Mouse (Mus musculus): ENCODE measurements at regions not wholly inside any gene's neighbourhood (a gene's known extent, or its start where the extent isn't known, plus 50 kb on each side); places are given as distances from the start of the nearest gene placed in this dataset.
A peak's percentile ranks its signal among the peaks of the same experiment; 100 is the strongest.

DNA sequence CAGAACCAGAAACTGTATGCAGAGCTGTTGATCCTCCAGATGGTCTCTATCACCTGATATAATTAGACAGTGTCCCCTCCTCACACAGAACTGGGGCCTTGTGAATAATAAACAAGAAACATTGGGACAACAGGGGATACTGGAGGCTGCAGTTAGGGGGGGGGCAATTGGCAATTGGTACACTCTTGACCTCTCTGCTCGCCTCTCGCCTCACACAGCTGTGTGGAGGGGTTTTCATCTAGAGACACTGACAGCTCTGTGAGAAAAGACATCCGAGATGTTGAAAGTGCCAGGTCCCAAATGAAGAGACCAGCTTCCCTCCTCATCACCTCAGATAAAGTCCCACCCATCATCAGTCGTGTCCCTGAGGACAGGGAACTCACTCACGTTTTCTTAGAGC is 277.7 kb upstream of the Xylt1 start:
- no peak for DNase-seq (ENCODE audit: low spot score)

DNA sequence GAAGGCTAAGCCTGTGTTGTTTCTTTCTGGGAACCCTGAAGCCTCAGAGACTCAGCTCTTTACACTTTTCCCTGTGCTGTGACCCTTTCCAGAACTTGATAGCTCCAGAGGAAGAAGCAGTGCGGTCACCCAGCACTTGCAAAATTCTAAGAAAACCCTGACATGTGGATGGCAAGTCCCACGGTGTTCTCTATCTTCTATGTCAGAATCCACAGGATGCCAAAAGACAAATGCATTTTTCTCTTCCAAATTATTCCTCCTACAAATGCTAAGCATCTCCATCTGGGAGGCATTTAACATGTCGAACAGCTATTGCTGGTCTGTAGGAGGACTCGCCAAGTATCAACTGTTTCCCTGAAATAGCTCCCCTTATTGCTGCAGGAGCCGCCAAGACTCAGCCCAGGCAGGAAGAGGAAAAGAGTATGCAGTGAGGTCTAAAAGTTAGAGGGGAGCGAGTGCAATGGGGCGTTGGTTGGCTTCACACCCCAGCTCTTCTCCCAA is 274.0 kb upstream of the Xylt1 start:
- peak; percentile 51 for DNase-seq (ENCODE audit: low spot score)

DNA sequence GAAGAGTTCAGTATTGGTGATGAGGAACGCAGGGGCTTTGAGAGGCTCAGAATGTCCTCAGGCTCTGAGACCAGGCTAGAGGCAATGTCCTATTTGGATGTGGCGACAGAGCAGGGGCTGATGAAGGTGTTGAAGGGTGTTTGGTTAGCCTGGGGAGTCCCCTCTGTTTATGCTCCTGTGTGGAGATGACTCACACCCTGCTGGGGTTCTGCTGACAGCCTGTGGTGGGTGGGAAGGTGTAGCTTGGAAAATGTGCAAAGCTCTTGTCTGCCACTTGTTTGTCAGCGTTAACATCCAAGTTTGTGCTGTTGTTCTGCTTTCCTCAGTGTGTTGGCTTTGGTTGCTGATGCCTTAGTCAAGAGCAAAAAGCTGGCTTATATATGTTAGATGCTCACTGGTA is 272.4 kb upstream of the Xylt1 start:
- DNase-seq (ENCODE audit: low spot score): peak; percentile 29

DNA sequence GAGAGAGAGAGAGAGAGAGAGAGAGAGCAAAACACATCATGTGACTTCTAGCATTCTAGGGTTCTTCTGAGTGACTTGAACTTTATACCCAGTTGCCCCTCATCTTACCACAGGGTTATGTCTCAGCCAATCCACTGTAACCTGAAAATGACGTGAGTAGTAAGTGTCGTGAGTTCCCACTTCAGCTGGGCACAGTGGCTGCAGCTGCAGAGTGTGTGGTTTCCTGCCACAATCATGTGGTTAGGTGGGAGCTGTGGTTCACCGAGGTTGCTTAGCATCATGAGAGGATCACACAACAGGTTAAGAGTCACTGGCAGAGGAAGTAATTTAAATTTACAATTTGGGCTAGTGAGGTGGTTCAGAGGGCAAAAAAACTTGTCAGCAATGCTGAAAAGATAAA is 253.1 kb upstream of the Xylt1 start:
- no peak for DNase-seq (ENCODE audit: low spot score)

DNA sequence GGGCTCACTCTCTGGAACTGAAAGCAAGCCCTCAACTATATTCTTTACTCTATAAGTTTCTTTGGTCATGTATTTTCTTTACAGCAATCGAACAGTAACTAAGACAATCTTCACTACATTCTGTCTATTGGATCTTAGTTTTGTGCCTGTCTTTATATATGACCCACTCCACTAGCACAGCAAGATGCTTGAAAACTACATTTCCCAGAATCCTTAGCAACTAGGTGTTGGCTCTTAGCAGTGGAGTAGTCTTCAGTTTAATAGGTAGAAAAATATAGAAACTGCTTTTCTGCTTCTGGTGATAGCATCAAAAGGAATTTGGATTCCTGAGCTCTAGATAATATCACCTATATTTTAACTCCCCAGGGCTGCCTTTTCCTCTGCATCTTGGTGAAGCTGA is 245.9 kb upstream of the Xylt1 start:
- no peak for DNase-seq (ENCODE audit: low spot score)

DNA sequence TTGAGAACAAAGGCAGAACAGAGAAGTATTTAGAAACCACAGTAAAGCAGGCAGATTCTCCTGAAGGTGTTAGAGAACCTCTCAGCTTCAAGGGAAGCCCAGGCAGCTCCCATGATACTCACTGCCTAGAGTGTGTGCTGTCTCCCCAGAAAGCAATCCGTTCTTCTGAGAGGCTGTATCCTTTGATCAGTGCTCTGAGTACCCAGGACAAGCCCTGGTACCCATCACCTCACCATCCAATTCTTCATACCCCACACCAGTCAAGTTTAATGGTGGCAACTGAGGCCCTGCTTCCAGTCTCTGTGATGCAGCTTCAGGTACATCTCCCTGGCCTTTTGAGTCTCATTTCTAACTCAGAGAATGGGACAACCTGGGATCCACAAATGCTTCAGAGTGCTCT is 242.1 kb upstream of the Xylt1 start:
- no peak for DNase-seq (ENCODE audit: low spot score)

DNA sequence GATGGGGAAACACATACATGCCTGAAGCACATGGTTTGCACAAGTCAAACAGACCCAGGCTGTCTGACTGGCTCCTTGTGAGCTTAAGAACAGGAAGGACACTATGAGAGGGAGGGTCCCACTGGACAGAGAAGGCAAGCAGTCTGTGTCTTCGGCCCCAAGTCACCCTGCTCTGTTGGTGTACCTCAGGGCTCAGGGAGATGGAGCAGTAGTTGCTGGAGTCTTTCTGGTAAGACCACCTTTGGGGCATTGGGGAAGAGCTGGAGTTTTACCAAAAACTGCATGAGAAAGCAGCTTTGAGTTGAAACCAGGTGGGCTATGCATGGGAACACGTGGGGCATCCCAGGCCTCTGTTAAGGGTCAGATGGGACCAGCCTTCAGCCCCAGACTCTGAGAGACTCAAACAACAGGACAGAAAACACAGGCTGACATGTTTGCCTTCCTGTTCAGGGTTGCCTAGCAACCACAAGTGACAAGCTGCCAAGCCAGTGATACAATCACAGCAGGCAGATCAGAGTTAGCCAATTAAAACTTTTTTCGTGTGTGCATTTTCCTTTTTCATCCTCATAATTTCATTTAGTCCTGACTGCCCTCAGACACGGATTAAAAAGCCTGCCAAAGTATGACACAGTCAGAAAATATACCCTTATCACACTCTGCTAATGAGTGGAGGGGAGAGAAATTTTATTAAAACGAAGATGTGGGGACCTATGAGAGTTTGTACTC is 241.4 kb upstream of the Xylt1 start:
- peak; percentile 77 for DNase-seq (ENCODE audit: low spot score)

DNA sequence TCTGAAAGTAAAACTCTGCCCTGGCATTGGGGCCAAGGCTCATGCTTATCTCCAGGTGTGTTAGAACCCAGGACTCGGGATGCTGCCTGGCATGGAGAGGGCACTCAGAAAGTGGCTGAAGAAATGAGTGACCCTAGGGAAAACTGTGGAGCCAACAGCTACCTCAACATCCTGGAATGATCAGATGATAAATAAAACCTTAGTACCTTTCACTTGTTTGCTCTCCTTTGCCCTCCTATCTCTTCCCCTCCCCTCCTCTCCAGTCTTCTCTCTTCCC is 240.9 kb upstream of the Xylt1 start:
- no peak for DNase-seq (ENCODE audit: low spot score)

DNA sequence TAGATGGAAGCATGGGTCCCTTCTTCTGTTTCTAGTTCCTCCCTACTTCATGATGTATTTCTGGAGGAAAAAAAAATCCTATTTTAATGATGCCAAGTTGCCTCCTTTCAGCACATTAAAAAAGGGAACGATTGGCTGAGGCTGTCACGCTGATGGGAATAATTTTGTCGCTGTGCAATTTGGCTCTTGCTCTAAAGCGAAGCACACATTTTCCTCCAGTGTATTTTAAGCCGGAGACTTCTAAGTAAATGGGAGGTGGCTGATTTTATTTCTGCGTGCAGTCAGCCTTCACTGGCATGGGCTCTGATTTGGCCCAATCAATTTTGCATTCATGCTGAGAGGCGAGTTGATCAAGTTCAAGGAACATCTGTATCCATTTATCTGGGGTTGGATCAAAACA is 234.0 kb upstream of the Xylt1 start:
- DNase-seq (ENCODE audit: low spot score): no peak

DNA sequence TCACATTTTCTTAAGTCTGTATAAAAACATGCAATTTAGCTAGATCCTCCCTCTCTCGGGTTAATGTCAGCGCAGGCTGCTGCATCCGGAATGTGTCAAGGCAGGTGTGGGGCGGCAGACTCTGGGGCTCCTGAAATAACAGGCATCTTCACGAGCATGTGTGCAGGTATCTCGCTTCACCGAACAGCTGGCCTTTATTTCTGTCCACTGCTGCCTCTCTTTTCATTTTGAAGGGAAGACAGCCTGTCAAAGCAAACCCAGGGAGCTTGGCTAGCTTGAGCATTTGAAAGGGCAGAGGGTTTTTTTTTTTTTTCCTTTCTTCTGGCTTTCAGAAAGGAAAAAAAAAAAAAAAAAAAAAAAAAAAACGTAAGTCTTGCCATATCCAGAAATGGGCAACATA is 230.4 kb upstream of the Xylt1 start:
- no peak for DNase-seq (ENCODE audit: low spot score)

DNA sequence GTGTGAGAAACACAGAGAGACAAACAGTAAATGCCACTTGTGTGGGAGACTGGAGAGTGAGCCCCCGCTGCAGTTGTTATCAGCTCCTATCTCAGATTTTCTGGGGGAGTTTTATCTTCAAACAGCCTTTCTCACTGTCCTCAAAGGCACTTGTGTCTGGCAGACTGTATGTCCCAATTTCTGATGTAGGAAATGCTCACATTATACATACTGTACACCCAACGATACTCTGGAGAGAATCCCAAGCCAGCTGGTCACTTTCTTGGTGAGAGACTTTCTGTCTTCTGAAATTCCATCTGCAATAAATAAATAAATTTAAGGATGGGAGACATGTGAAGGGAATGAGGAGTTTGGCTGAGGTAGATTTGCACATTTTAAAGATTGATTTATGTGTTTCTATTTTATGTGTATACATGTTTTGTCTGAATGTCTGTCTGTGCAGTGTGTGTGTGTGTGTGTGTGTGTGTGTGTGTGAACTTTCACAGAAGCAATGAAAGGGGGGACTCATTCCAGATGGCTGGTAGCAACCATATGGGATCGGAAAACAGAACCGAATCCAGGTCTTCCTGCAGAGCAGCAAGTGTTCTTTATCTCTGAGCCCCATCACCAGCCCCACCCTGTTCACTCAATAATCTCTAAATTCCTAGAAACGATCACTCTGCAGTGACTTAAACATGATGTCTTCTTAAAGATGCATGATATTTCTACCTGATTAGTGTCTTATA is 226.8 kb upstream of the Xylt1 start:
- DNase-seq (ENCODE audit: low spot score): no peak

DNA sequence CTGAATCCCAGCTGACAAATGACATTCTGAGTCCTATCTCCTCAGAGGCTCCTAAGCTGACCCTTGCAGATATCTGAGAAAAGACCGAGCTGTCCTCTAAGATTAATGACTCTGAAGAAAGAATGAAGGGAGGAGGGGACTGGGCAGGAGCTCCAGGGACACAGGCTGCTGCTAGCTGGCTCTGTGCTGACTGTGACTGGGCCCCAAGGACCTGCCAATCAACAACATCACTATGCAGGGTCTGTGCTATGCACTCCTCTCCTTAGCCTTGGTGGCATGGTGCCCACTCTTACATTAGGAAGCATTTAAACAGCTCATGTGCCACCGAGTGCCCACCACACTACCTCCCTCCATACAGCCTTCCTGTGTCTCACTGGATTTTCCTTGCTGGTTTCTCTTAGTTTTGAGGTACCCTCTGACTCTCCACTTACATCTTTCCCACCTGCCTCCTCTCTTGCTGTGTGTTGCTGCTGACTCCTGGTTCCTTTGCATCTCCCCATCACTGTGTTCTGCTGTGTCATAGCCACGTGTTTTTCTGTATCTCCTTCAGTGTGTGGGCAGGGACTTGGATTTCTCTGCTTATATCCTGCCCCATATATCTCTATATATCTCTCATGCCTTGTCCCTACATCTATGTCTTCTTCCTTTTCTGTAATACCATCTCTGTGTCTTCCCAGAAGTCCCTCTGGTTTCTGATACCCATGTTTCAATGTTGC is 219.4 kb upstream of the Xylt1 start:
- no peak for DNase-seq (ENCODE audit: low spot score)

DNA sequence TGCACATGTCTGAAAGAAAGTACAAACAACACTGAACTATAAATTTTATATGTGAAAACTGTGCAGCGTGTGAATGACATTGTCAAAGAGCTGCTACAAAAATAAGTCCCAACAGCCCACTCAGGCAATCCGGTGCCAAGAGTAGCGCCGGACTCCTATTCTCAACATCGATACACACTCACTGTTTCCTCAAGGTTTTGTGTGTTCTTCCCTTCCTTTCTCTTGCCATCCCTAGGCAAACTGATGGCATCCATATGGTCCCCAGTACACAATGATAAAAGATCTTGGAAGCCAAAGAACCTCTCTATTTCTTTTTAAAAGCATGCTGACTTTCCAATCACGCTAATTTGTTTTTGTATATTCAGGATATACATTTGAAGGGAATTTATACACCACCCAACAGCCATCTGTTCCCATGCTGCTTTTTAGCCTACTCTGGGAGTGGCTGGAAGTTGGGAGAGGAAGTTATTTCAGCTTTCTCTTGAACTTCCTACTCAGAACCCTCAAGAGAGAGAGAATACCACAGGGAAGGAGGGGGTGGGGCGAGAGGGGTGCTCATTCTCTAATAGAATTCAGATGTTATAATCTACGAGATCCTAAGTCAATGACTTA is 205.9 kb upstream of the Xylt1 start:
- no peak for DNase-seq (ENCODE audit: low spot score)

DNA sequence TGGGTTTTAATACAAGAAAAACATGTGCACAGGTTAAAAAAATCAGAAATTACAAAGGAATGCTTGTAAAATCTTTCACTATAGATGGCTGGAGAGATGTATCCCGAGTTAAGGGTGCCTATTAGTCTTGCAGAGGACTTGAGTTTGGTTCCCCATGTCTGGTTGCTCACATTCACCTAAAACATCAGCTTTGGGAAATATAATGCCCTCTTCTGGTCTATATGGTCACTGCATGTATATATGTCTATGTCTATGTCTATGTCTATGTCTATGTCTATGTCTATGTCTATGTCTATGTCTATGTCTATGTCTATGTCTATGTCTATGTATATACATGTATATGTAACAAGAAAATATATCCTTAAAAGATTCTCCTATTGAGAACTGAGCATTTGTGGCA is 196.8 kb upstream of the Xylt1 start:
- no peak for DNase-seq (ENCODE audit: low spot score)

DNA sequence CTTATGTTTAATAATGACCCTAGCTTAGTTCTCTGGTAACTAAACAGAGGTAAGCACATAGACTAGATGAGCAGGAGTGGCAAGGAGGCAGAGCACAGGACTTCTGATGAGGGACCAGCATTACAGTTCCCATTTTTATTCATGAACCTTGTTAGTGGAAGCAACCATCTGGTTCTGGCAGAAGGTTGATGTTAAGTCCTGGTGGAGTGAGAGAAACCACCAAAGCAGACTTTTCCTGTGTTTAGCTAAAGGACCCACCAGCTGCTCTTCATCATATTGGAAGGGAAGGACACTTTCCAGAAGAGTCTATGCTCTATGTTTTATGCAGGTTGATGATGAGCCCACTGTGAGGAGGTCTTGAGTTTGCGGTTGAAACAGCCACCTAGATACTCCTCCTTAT is 194.9 kb upstream of the Xylt1 start:
- peak; percentile 29 for DNase-seq (ENCODE audit: low spot score)

DNA sequence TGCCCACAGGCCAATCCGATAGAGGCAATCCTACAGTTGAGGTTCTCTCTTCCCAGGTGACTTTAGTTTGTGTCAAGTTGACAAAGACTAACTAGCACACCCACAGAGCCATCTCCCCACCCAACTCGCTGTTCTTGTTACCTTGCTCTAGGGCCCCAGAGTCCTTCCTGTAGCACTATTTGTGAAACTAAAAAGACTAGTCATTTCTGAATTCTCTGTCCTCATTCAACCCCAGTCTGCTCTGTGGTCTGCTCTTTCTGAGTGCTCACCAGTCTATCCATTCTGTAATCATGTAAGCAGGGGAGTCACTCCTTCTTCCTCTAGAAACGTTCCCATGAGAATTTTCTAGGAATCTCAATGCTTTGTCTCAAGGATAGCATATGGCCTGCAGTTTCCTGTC is 184.2 kb upstream of the Xylt1 start:
- no peak for DNase-seq (ENCODE audit: low spot score)

DNA sequence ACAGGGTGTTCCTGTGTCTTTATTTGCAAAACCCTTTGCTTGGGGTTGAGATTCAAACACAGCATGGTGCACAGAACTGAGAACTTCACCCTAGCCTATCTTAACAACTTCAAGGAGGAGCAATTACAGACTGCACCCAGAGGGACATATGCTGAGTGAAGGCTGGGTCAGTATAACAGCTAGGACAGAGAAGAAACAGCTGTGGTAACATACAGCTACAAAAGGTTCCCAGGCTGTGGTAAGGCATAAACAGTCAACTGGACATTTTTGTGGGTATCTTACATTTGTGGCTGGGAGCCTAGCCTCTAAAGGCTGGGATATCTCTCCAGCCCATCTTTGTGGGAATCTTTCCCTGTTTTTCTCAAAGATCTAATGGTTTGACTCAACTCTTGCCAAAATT is 154.5 kb upstream of the Xylt1 start:
- DNase-seq (ENCODE audit: low spot score): no peak

DNA sequence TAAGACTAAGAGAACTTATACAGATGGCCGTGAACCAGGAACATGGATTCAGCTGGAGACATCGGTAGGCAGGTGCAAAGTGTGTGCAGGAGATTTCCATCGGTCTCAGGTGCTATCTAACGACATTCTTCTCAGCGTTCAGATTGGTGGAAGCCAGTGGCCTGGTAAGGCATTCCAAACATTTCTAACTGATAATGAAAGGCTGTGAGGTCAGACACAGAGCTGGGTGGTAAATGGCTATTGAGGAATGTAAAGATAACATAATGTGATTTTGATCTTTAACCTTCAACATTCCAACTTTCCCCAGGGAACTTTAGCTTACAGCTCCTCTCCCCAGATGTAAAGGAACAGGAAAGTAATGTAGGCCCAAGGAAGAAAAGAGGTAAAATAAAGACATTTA is 151.2 kb upstream of the Xylt1 start:
- no peak for DNase-seq (ENCODE audit: low spot score)

DNA sequence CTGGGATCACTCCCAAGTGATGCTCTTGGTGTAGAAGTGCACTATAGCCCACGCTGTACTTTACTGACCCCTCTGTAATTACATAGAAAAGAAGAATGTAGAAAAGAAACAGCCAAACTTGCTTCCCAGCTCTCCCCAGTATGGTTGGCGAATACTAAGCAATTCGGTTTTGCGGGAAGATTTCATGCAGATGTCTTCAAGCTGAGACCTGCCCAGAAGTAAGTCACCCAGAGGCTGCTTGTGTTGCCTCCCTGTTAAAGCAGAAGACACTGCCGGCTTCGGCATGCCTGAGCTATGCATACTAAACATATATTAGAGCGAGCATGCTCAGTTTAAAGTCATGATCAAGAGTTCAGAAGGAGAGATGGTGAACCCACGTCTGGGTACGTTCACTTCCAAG is 124.0 kb upstream of the Xylt1 start:
- DNase-seq (ENCODE audit: low spot score): no peak

DNA sequence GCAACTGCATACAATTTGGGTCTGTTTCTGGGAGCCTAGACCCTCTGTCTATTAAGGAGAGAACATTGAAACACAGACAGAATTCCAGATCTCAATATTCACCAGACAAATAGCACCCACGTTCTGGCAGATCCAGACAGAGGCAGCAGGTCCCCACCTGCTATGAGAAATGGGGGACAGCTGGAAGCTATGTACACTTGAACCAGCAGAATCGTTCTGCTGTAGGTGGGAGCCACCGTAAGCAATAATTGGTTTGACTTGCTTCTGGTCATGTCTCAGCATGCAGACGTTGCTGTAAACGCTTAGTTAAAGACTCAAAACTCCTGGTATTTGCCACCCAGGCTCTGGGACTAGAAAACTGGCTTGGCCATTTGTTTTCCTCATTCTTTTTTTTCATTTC is 122.2 kb upstream of the Xylt1 start:
- DNase-seq (ENCODE audit: low spot score): peak; percentile 42

DNA sequence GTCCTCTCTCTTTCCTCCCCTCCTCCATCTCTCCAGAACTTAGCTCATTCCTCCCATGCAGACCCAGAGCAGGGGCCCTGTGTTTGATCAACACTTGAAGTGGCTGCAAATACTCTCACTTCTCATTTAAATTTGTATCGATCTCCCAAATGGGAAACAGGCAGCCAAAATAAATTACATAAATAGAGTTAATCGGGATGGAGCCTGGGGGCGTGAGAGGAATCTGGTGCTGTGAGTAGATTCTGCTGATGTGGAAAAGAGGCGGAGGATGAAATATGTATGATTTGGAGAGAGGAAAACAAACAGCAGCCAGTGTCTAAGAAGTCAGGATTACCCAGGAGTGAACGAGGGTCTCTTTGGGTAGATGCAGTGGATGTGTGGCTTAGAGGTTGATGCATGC is 121.6 kb upstream of the Xylt1 start:
- DNase-seq (ENCODE audit: low spot score): no peak

DNA sequence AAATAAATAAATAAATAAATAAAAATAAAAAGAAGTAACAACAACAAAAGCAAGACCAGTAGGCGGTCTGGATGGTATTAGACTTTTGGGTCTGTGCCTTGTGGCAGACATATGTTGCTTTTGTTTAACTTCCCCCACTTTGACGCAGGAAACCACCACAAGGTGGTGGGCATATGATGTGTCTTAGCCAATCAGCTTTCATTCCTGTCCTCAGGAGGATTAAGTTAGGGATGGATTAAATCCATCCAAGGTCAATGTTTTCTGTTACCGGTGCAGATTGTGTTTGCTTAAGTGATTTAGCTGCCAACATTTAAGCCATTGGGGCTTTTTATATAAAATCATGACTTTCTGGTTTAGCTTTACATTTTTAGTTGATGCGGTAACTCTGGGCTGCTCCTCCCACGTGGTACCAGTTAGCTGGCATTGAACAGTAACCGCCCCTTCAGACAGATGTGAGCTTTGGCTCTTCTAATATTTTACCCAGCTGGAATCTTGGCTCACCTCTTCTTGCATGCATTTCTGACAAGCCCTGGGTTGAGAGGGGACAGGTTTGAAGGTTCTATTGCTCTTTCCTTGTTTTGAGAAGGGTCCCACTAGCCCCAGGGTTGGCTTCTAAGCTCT is 121.0 kb upstream of the Xylt1 start:
- no peak for DNase-seq (ENCODE audit: low spot score)

DNA sequence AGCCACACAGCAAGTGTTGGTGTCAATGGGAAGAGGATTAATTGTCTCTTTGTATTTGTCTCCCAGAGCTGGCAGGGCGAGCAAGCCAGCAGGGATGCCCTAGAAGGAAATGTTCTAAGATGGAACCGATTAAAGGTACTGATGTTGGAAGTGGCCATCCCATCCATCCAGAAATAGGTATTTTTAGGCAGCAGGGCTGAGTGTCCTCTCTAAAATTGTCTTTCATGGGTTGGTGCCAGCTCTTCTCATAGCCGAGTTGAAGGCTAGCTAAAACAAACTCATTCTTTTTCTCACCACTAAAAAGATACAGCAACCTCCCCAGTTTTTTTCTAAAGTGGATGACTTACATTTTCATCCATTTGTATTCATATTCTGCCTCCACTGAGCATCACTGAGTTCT is 120.2 kb upstream of the Xylt1 start:
- no peak for DNase-seq (ENCODE audit: low spot score)
